Mouse (Mus musculus) adrenal gland, adult 8-10 months (tissue): ENCODE measurements at regions not wholly inside any gene's neighbourhood (a gene's known extent, or its start where the extent isn't known, plus 50 kb on each side); places are given as distances from the start of the nearest gene placed in this dataset.
"Not testable (repeated sequence)": the region's sequence is repeated elsewhere in the genome, so short reads cannot be mapped to it uniquely, and the experiment has no call there.

ENCODE experiments used
- DNase-seq: peaks from one replicate; pipeline ENCODE4 v3.0.0; 2022

DNA sequence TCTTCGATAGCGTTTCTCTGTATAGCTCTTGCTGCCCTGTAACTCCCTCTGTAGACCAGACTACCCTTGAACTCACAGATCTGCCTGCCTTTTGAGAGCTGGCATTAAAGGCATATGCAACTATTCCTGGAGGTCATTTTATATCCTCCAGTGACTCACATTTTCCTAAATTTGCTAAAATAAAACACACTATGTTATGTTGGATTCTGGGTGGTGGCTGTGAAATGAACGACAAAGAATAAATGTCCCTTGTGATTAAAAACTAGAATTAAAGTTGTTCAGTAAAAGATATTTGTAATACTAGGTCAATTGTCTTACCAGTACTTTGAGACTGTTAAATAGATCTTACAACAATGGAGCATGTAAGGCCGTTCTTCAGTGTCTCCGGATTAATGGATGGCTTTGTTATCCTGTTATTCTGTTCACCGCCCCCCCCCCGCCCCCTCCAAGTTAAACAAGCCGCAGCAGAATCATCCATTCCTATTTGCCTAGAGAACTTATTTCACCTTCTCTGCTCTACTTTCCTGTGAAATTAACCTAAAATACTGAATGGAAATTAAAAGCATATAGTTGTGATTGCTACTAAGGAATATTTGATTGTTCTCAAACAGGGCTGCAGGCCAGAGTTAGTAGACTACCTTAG, 240.4 kb downstream of the Mef2c start:
- DNase-seq, result no peak

DNA sequence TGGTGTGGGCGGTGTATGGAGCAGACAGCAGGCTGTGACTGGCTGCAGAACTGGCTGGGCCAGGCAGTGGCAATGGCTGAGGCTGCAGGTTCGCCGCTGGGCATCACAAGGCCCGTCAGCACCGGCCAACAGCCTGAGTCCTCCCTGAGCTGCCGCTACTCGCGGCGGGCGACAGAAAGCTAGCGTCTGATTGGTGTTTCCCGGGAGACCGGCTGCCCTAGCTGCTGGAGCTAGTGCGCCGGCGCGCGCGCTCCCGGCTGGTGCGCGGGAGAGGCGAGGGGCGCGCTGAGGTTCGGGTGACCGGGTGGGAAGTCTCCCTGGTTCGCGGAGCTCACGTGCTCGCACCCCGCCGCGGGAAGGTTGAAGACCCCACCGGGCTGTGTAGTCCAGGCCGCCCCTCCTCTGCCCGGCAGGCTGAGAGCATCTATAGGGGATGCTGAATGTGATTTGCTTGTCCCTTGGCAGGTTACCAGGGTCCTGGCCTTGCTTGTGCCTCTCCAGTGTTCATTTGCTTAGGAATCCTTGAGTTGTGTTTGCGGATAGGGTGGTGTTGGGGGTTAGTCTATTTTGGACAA, 241.2 kb downstream of the Mef2c start:
- no peak for DNase-seq

DNA sequence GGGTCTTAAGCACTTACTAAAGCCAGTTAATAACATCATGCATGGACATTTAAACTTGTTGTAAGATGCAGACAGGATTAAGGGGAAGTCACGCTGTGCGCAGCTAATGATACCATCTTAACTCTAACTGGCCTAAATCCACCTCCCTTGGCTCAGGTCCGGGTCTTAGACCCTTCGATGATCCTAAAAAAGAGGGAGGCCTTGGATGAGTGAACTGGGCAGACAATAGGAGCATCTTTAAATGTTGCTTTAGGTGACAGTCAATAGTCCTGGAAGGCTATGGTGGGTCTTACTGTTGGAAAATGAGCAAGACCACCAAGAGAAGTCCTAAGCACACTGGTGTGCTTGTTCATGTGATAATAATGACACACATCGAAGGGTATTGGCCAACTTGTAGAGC, 242.1 kb downstream of the Mef2c start:
- no peak for DNase-seq

DNA sequence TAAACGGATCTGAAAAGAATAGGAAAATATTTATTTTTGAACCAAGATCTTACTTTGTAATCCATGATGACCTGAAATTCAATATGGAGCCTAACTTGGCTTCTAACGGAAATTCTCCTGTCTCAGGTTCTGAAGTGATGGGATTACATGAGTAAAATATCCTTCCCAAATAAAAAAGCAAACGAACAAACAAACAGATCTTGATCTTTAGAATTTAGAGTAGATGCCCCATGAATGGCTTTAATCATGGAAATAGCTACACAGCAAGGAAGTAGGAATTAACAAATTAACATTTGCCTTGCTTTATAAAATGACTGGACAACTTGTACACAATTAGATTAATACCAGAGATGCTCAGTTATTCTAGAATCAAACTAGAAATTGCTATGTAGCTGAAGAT, 243.8 kb downstream of the Mef2c start:
- DNase-seq, result no peak

DNA sequence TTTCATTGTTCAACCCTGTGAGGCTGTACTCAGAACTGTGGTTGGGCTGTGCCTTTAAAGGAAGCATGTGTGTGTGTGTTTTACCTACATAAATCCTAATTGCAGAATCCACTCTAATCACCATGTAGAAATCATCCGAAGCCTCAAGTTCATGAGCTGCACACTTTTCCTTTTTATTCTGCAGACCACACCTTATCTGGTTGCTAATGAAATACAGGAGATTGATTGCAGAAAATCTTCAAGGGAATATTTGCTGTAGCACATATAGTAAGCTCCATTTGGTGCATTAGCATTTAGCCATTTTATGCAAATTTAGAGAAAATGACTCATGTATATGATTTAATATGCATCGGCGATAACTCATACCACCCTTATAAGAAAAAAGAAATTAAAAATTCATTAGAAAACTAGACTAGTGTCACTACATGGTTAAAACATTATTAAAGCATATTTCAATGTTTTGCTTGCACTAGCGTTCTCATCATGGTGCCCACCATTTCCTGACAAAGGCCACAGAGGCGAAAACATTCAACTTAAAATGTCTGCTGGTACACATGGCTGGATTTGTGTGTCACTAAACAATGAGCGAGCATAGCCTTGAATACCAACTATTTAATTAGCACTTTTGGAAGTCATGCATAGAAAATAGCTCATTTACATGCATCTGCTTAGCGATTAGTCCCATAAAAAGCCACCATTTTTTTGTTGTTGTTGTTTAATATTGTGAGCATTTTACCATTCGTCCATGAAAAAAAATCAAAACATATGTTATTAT, 245.7 kb downstream of the Mef2c start:
- DNase-seq, result no peak

DNA sequence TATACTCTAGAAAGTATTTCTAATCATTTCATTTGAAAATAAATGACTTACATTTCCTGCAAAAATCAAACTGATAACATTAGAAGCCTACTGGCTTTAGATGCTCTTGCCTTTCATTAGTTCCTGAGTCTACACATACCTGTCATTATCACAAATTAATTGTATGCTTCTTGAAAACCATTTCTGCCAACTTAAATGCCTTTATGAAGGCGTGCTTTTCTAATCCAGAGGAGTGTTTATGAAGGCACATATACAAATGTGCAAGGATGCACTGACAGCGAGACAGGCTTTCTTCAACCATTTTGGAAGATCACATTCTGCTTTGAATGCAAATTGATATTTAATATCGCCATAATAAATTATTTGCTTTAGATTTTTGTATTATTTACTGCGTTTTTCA, 246.6 kb downstream of the Mef2c start:
- DNase-seq, result no peak

DNA sequence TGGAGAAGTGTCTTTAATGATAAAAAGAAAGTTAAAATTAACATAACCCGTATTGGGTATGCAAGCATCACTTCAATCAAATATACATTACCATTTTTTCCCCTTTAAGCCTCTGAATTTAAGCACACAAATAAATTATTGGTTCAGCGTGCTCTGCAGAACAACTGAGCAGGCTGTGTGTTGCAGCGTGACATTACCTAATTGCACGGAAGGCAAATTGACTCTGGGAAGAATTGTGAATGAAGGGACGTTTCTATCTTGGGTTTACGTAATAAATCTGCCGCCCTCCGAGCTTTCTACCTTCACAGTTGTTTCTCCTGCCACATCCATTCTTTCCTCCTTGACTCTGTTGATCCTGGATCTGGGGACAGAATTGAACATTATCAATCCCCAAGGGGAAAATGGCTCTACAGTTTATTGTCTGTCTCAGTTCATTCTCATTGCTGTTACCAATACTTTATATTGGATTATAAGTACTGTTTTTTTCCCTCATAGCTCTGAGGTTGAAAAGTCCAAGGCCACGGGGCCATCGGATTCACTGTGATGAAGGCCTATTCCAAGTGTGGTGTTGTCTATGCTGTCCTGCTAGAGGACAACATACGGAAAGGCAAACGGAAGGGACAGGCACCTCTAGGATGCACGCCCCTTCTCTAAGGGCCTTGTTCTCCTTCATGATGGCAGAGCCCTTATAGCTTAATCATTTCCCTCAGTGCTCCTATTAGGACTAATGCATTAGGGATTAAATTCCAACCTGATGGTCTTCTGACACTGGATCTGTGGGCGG, 256.7 kb downstream of the Mef2c start:
- no peak for DNase-seq

DNA sequence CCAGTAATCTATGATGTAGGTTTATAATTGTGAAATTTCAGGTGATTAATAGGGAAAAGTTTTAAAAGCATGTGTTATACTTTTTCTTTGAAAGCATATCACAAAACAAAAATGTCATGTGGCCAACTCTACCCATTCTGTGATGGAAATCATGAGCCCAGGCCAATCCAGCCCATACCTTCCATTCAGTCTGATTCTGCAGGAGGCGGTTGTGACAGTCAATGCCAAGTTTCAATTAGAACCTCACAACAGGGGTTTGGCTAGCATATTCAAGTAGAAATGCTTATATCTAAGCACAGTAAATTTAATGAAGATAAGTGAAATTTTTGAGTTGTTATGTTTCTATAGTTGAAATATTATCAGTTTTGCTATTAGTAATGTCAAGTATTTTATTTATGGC, 258.6 kb downstream of the Mef2c start:
- no peak for DNase-seq

DNA sequence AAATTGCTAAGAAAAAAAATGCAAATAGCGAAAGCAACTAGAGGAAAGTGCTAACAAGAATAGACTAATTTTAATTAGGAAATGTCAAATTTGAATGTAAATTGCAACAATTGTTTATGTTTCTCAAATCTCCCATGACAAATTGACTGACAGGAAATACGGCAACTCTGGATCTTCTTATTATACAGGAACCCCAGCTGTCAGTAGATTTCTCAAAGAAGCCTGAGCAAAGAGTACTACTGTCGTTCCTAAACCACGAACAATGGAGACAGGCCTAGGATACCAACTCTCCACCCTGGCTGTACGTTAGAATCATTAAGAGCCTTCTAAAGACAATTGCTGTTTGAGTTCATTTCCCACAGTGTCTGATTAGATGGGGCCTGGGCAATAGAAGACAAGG, 259.5 kb downstream of the Mef2c start:
- DNase-seq, result not testable (repeated sequence)

DNA sequence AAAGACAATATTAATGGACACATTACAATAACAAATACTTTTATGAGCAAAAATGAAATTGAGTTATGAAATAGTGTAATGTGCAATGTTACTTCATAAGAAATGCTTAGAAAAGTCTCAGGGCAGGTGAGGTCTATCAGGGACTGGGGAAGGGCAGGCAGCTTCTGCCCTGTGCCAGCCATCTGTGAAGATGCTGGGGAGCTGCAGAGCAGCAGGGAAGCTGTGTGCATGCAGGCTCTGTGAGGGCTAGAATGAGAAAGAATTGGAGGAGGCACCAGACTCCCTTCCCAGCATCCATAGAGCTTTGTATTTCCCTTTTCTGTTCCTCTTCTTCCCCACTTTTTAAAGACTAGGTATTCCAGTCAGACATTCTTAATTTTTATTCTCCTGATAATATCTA, 281.8 kb downstream of the Mef2c start:
- DNase-seq, result no peak

DNA sequence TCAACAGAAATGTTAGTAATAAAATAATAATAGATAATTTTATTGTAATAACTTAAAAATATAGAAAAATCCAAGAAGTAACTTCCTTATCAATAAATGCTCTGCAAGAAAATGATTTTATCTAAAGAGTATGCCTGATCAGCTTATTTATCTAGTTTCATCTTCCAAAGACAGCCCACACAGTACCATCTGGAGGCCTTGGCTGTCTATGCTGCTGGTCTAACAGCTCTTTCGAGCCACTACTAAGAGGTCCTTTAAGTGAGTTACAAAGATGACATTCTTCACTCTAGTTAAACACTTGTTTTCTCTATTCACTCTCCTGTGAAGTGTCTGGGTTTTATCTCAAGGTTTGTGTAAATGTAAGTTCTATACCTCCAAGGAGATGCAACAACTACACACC, 305.7 kb downstream of the Mef2c start:
- no peak for DNase-seq

DNA sequence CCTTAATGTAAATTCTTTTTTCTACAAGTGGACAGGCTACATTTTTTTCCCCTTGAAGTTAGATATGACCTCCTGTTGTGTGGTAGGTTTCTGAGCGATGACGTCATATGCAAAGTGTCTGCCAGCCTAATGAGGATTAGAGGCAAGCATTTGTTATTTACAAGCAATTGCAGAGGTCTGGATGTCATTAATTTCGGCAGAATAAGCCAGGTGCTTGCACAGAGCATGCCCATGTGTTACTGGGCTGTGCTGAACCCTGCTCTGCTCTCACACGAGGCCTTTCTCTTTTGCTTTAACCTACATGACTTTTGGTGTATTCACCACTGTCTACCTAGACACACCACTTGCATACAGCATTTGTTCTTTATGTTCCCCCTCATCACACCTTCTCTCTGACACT, 316.5 kb downstream of the Mef2c start:
- DNase-seq, result no peak

DNA sequence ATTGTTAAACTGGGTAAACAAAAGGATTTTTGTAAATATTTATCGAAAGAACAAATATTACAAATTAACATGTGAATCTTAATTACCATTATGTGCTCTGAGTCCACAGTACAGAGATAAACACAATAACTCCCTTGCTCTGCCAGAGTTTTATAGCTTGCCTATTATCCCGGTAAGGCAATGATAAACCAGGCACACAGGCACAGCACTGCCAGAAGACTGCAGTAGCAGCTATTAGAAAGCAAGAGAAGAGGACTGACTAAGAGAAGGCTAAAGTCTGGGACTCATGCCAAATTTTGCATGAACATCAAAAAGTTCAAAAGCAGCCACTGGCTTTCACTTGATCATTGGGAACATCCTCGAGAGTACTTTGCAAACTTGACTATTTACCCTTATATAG, 316.9 kb downstream of the Mef2c start:
- DNase-seq, result no peak

DNA sequence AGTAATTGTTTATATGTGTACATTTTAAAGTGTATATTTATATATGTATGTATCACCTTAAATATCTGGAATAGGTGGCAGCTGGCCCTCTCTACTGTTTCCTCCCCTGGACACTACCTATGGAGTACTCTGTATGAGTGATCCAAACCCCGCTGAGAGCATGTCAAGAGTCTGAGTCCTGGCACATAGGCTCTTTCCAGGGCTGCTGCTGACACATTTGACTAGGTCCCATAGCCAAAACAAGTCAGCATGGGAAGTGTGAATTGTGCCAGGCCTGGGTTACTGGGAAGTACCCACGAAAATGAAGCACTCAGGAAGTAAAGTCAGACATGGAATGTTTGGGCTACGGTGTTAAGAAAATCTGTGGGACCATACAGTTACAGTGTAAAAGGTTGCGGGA, 321.1 kb downstream of the Mef2c start:
- DNase-seq, result no peak

DNA sequence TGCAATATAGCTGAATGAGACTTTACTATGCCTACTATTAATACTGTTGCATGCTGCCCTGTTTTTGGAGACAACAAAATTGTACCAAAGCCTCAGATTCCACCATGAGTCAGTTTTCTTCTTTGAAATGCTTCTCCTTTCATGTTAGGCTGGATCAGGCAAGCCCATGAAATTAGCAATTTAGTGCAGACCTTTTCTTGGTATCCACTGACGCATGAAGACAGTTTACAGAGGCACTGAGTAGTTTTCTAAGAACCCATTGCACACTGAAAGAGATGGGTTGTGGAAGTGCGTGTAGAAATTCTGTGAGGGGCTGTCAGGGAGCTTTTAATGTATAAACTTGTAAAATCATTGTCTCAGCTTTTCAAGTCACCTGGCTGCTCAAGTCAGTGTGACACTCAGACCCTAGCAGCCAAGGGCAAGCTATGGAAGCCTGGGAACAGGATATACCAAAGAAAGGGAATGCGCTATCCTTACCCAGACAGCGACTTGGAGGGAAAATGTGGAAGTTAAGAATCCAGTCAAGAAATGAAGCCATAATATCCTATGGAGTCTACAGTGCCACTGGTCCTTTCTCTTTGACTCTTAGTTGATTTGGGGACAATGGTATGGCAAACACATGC, 323.1 kb downstream of the Mef2c start:
- DNase-seq, result no peak

DNA sequence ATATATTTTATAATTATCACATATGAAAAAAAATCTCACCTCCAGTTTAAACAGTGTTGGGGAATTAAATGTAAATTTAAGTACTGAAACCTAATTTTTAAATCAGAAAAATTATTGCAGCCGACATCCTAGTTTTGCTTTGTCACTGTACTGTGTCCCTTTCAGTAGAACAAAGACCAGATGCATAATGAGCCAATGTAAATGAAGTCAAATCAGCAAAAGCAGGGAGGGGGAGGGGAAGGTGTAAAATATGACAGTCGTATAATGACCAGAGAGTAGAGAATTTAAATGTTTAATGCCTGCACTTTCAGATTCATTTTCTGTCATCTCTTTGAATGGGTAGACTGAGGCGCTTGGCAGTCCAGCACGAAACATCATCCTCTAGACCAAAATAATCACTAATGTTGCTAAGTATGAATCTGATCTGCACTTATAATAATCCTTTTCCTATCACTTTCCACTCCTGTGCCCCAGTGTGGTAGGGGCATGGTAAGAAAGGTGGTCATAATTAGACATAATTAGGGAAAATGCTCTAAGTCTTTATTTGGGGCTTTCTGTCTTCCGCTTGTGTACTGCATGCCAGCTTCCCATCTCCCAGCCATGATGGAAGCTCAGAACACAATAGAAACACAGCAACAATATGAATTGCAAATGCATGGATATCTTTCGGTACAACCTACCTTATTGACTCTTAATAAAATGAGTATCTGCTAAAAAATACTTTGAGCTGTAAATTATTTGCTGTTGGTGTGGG, 356.0 kb upstream of the Tmem161b start:
- no peak for DNase-seq

DNA sequence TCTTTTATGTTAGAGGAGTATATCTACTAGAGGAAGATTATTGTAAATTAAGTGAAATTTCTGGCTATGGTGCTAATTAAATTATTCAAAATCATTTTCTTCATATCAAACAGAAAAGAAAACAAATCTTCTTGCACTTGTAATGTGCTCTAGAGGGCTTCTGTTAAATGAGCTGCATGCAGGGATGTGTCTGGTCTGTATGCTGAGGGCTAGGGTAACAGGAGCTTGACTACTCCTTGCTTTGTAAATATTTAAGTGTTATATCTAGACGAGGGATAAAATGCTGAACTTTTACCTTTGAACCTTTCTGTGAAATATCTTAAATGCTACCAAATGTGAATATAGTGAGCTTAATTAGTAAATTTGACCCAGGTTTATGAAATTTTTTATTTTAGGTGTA, 354.9 kb upstream of the Tmem161b start:
- DNase-seq, result no peak

DNA sequence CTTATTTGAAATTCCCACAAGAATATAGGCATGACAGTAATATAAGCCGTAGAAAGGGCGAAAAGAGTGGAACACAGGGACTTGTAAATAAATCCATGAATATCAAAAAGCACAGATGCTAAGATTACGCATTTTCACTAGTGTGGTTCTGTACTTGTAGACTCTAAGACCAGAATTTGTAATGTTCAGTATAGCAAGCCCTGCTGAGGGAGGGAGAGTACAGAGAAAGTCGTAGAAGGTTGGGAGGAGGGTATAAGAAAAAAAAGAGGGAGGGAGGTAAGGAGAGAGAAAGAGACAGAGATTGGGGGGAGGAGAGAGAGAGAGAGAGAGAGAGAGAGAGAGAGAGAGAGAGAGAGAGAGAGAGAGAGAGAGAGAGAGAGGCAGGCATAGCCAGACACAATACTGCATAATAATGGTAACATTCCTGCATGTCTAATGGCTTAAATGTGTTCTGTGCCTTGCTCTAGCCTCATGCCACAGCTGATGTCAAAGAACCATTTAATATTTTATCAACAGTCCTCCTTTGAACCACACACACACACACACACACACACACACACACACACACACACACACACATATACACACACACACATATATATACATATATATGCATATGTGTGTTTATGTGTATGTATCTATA, 354.1 kb upstream of the Tmem161b start:
- DNase-seq, result no peak

DNA sequence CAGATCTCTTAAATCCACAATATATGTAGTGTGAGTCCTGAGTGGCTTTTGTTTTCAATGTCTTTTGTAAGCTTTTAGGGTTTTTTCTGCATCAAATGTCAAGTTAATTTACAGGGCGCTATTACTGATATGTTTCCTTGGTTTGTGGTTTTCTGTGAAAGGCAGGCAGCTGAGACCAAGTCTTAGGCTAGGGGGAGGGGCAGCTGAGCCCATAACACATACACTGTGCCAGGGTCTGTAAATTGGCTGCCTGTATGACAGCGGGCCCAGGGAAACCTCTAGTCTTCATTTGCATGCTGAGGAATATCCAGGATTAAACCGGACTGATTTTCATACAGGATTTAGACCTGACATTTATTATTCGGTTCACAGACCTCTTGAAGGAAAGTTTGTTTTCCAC, 353.2 kb upstream of the Tmem161b start:
- no peak for DNase-seq

DNA sequence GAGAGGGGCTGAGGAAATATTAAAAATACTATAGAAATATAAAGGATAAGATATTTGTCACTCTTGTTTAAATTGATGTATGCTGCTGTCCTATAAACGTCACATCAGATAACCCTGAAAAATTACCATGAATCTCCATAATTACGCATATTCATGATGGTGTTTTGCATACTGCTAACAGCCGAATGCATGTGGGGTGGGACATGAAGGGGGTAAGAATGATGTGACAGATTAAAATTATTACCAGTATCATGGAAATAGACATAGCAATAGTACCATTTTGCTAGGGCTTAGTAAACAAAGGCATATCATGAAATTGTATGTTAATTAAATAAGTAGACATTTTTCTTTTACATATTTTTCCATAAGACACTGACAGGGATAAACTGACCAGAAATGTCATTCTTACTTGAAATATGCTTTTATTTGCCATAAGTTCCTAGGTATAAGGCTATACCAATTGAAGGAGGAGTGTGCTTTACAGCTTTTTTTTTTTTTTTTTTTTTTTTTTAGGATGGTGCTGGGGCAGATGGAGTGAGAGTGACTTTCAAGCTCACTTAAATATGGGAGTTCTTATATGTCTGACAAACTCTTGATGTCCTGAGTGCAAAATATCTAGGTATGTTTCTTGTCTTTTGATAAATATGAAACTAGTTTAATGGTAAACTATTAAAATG, 349.8 kb upstream of the Tmem161b start:
- DNase-seq, result no peak

DNA sequence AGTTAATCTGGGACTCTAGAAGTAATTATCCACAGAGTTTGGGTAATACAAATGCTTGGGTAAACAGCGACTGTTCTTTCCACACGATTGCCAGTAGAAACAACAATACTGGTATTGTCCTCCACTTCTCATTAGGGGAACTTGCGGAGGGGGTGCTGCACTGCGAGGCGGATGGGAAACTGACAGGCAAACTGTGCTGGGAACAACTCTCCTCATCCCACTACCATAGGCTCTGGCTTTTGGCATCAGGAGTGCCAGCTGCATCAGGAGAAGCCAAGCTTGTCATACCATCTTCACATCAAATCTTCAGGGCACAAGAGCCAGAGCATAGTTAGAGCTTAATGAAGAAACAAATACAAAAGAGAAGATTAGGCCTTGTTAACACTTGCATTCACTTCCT, 349.2 kb upstream of the Tmem161b start:
- no peak for DNase-seq
